Mouse (Mus musculus) ovary, postnatal 36 days (tissue): Measurements from ENCODE around the gene Zfp410.

ENCODE experiments used
- DNase-seq: peaks from one replicate; pipeline ENCODE4 v3.0.0; 2022; ENCODE audit warnings: low spot score, mixed read lengths

The Zfp410 gene

GRCm38 (mm10) chr12:84361555-84362489 lies 45.2 kb downstream of the Zfp410 start, which contains the start of the genes Coq6 and Fam161b:
Coq6 (plus strand) TSS chr12:84361657.
Fam161b (minus strand) TSS chr12:84361833.
- DNase-seq, result peak; percentile 89

DNA sequence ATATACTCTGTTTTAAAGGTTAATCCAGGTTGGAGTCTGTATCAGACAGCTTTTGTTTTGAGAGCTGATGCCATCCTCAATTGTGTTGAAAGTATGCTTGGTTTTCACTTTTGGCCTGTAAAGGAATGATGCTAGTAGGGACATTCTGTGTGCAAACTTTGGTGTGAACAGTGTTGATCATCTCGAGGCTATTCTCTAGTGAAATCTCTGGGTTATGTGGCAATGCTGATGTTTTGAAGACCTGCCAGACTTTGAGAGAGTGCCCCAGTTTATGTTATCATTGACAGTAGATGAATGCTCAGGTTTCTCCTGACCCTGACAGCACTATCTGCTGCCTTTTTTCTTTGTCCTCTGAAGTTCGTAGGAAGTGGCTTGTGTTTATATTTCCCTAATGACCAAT lies 46.2 kb downstream of the Zfp410 start:
- no peak for DNase-seq

GRCm38 (mm10) chr12:84364291-84364690 lies 47.6 kb downstream of the Zfp410 start:
- DNase-seq, result no peak

- no peak for DNase-seq
These were observed 48.5 kb downstream of the Zfp410 start for GRCm38 (mm10) chr12:84365137-84365536.

DNA sequence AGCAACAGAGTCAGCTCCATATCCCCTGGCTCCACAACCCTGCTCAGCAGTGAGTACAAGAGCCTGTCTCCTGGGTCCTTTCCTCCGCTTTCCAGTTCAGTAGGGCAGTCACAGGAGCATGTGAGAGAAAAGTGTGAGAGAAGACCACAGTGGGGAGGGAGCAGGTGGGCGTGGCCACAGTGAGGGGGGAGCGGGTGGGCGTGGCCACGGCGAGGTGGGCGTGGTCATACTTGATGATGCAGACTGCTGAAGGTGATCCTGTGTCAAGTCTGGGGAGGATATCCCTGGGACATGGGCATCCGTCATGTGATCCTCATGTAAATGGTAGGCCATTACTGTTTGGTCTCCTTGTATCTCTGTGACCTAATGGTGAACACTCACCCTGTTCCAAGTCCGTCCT lies 50.3 kb downstream of the Zfp410 start:
- DNase-seq, result no peak

- no peak for DNase-seq
These were observed 55.0 kb downstream of the Zfp410 start for GRCm38 (mm10) chr12:84371647-84372046.

DNA sequence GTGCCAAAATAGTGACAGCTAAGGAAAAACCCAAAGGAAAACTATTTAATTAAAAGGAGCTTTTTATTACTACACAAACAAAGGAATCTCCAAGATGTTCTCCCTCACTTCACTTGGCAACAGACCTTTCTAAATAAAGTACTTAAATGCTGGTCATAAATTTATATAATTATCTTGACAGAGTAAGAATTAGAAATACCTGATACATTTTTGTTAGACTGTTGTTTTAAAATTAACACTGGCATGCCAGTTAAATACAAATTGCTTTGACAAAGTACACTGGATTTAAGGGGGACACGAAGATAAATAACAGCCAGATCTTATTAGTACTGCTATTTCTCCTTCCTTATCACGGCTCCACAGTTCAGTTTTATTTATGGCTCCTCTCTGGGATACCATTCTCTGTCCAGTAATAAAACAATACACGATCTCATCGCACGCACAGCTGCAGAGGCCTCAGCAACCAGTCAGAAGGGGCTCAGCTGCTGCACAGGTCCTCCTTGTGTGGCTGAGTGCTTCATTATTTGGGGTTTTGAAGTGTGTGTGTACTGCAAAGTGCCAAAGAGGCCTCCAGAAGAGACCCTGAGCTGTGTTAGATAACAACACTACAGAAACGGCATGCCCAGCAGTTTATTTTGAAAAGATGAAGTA lies 57.3 kb downstream of the Zfp410 start:
- DNase-seq, result no peak

GRCm38 (mm10) chr12:84382369-84382768 lies 65.7 kb downstream of the Zfp410 start:
- DNase-seq, result no peak

- DNase-seq, result peak; percentile 25
These were observed 68.0 kb downstream of the Zfp410 start for GRCm38 (mm10) chr12:84384644-84385081.

- no peak for DNase-seq
These were observed 68.8 kb downstream of the Zfp410 start for GRCm38 (mm10) chr12:84385408-84385807.

- no peak for DNase-seq
These were observed 71.4 kb downstream of the Zfp410 start for GRCm38 (mm10) chr12:84388097-84388496.

GRCm38 (mm10) chr12:84388774-84389400 lies 72.2 kb downstream of the Zfp410 start:
- no peak for DNase-seq

- DNase-seq, result no peak
These were observed 73.7 kb downstream of the Zfp410 start for GRCm38 (mm10) chr12:84390336-84390735.

- no peak for DNase-seq
These were observed 76.0 kb downstream of the Zfp410 start for GRCm38 (mm10) chr12:84392681-84393080.
